Mouse (Mus musculus) cortical plate, adult 2 months (tissue): Measurements from ENCODE around the gene Ufsp2.

Experiments
- CTCF ChIP-seq: fragments of 200-500 bp; IDR thresholded peaks from 2 replicates; pipeline ENCODE4 v1.5.1; 2011; ENCODE audit warnings: mild to moderate bottlenecking, control low read depth, low read length; ENCODE audit not compliant: insufficient read depth; ENCODE audit errors: extremely low read depth
- POLR2A ChIP-seq: fragments of 200-500 bp; IDR thresholded peaks from 2 replicates; pipeline ENCODE4 v1.6.1; 2011; ENCODE audit warnings: mild to moderate bottlenecking, low read length, control low read depth; ENCODE audit not compliant: insufficient read depth; ENCODE audit errors: extremely low read depth

DNA sequence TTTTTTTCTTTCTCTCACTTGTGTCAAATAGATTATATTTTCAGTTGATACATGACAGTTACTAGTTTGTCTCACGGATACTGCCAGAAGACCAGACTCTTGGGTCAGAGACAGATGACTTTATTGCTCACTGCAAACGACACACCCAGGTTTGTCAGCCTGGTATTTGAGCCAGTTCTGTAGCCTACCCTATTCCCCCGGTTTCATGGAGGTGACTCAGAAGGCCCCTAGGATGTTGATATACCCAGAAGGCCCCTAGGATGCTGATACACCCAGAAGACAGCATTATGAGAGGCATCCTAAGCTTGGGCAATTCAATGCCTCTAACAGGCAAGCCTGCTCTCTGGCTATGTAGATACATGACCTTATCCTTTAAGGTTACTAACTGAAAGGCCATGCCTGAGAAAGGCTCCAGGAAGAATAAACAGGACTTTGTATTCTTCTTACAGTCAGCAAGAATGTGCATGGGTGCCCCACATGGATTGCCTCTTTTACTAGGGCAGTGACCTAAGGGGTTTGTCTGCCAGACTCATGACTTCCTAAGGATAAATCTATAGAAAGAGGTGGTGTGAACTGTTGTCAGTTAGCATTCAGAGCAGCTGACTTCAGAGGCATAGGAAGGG, 31.8 kb downstream of the Ufsp2 start:
- TF ChIP-seq CTCF, result no peak
- no peak for TF ChIP-seq POLR2A
